Mouse (Mus musculus) forebrain, embryonic 15.5 days (tissue): ENCODE data around the gene Fam181b. TPM values are rescaled to one million over a fixed set of nuclear protein-coding genes. Genes with fewer than 3 reads are reported as not detected.
A peak's percentile ranks its signal among the peaks of the same experiment; 100 is the strongest.

Source experiments
- ATAC-seq: fragments of 200-750 bp; cut with Nextera tagmentation; replicated peaks from 2 replicates; pipeline ENCODE4 v1.8.0; 2017; ENCODE audit warnings: mild to moderate bottlenecking, moderate TSS enrichment, moderate library complexity
- H3K27ac ChIP-seq: fragments of 300-500 bp; sonication (generic); replicated peaks from 2 replicates; pipeline ENCODE4 v1.5.1; 2015; ENCODE audit warnings: mild to moderate bottlenecking, inconsistent platforms
- H3K27me3 ChIP-seq: fragments of 300-500 bp; sonication (generic); 2 replicates; pipeline ENCODE4 v1.6.1; 2015; ENCODE audit warnings: inconsistent platforms
- H3K36me3 ChIP-seq: fragments of 300-500 bp; sonication (generic); 2 replicates; pipeline ENCODE4 v1.6.1; 2015; ENCODE audit warnings: mild to moderate bottlenecking, inconsistent platforms
- H3K4me1 ChIP-seq: fragments of 300-500 bp; sonication (generic); 2 replicates; pipeline ENCODE4 v1.6.1; 2015; ENCODE audit warnings: inconsistent platforms
- H3K4me2 ChIP-seq: fragments of 300-500 bp; sonication (generic); replicated peaks from 2 replicates; pipeline ENCODE4 v1.6.1; 2015; ENCODE audit warnings: mild to moderate bottlenecking, inconsistent platforms
- H3K4me3 ChIP-seq: fragments of 300-500 bp; sonication (generic); 2 replicates; pipeline ENCODE4 v1.5.1; 2015; ENCODE audit warnings: mild to moderate bottlenecking, inconsistent platforms
- H3K9ac ChIP-seq: fragments of 300-500 bp; sonication (generic); replicated peaks from 2 replicates; pipeline ENCODE4 v1.6.1; 2015; ENCODE audit warnings: mild to moderate bottlenecking, inconsistent platforms
- H3K9me3 ChIP-seq: fragments of 300-500 bp; sonication (generic); 2 replicates; pipeline ENCODE4 v1.6.1; 2016; ENCODE audit warnings: inconsistent platforms
- WGBS: fragments of 180-500 bp; shearing (Covaris S2); methylation state at CpG from one replicate; pipeline ENCODE4 v1.1.7; 2015; ENCODE audit warnings: mixed read lengths; 5-methylcytosine and 5-hydroxymethylcytosine counted together
- polyA plus RNA-seq: library from polyadenylated mRNA; unstranded; fragments of >200 nt; fragmentation: Nextera tagmentation; extraction: Ambion mirVana; gene quantifications from 2 replicates; pipeline ENCODE4 v1.2.1, GENCODE M21; 2015

Fam181b gene
- polyA plus RNA-seq, 1 experiment from 2014 or later, result 33.6 TPM

DNA sequence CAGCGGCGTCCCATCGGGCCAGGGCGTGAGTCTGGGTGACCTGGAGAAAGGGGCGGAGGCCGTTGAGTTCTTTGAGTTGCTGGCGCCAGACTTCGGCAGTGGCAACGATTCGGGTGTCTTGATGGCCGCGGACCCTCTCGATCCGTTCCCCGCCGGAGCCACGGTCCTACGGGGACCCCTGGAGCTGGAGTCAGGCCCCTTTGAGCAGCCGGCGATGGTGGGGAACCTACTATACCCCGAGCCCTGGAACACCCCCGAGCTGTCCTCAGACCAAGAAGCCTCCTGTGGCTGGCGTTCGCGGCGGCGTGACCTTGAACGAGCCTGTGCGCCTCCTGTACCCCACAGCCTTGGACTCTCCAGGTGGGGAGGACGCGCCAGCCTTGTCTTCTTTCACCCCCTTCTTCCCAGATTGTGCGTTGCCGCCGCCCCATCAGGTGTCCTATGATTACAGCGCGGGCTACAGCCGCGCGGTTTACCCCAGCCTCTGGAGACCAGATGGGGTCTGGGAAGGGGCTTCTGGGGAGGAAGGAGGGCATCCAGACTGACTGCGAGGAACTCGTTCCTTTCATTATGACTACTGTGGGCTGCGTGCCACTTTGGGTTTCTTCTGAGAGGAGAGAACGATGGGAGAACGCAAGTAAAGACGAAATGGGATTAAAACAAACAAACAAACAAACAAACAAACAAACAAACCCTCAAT lies 1.2 kb downstream of the Fam181b start:
- peak overlapping the region; percentile 87 for H3K9ac ChIP-seq
- peak overlapping the region; percentile 86 for H3K4me3 ChIP-seq
- peak; percentile 10 for ATAC-seq
- H3K4me1 ChIP-seq, result peaks cover 37% of the 10 kb centered on the region
- WGBS, result under 1% methylated on average over 45 of the region's 45 CpGs
- H3K27ac ChIP-seq, result peak overlapping the region; percentile 86
- peak overlapping the region; percentile 79 for H3K4me2 ChIP-seq
- no peaks in the 10 kb centered on the region for H3K36me3 ChIP-seq
- no peaks in the 10 kb centered on the region for H3K27me3 ChIP-seq
- H3K9me3 ChIP-seq, result no peaks in the 10 kb centered on the region

- no peaks in the 10 kb centered on the region for H3K9me3 ChIP-seq
- peak; percentile 89 for ATAC-seq
- no peaks in the 10 kb centered on the region for H3K27me3 ChIP-seq
- WGBS, result 2% methylated on average over 11 of the region's 11 CpGs
- no peak overlapping the region; the same call in 1 of the 2 replicates for H3K9ac ChIP-seq
- H3K4me2 ChIP-seq, result peak overlapping the region; percentile 41
- H3K4me3 ChIP-seq, result peak overlapping the region; percentile 18
- H3K27ac ChIP-seq, result peak overlapping the region; percentile 61
- no peaks in the 10 kb centered on the region for H3K36me3 ChIP-seq
- peaks cover 24% of the 10 kb centered on the region for H3K4me1 ChIP-seq
Measured at GRCm38 (mm10) chr7:93093371-93094058, 13.8 kb downstream of the Fam181b start.

DNA sequence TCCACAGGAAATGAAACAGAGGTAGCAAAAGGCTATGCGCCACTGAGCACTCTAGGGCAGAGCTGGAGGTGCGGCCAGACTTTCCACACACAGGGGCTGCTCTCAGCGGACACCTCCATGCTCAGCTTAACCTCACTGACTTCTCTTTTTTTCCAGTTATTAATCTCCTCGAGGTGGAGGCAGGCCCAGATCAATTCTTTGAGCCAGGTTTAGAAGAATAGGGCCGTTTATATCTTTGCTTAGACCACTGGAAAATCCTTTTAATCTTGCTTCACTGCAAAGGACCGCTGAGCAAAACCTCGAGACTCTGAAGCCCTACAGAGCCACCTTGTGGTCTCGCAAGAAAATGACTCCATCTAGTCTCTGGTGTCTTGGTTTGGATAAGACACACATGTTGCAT lies 15.8 kb downstream of the Fam181b start:
- no peaks in the 10 kb centered on the region for H3K36me3 ChIP-seq
- ATAC-seq, result peak; percentile 79
- H3K27me3 ChIP-seq, result no peaks in the 10 kb centered on the region
- H3K4me2 ChIP-seq, result peak overlapping the region; percentile 35
- H3K9me3 ChIP-seq, result no peaks in the 10 kb centered on the region
- 2% methylated on average over 8 of the region's 8 CpGs for WGBS
- peak overlapping the region; percentile 25 for H3K4me3 ChIP-seq
- peaks cover 24% of the 10 kb centered on the region for H3K4me1 ChIP-seq
- no peak overlapping the region for H3K27ac ChIP-seq
- no peak overlapping the region for H3K9ac ChIP-seq

DNA sequence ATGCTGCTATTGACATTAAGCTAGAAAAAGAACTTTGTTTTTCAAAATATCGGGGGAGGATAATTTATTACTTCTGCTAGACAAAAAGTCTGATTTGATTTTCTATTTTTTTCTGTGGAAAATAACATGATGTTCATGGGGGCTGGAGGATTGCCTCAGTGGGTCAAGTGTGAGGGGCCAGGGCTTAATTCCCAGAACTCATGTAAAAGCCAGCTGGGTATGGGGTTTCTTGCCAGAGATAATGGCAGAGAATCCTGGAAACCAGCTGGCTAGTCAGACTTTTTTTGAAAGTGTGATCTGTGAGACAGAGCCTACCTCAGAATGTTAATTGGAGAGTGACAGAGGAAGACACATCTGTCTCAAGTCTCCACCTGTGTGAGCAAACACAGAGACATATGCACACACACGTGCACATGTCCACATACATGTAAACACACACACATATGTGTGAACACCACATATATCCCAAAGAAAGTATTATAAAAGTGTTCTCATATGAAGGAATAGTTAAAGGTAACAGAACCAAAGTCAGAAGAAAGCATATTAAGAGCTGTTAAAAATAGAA lies 25.2 kb downstream of the Fam181b start:
- Histone ChIP-seq H3K27ac (no peak overlapping the region; the same call in 1 of the 2 replicates), H3K9me3 (no peaks in the 10 kb centered on the region), H3K36me3 (no peaks in the 10 kb centered on the region), H3K4me1 (no peaks in the 10 kb centered on the region), H3K4me2 (no peak overlapping the region), H3K4me3 (no peak overlapping the region), H3K9ac (no peak overlapping the region), H3K27me3 (no peaks in the 10 kb centered on the region)
- ATAC-seq, result peak; percentile 55; the same call in 1 of the 2 replicates
- WGBS, result 80% methylated on average over 2 of the region's 2 CpGs

GRCm38 (mm10) chr7:93110370-93110965 lies 30.8 kb downstream of the Fam181b start:
- H3K27me3 ChIP-seq, result no peaks in the 10 kb centered on the region
- H3K4me1 ChIP-seq, result no peaks in the 10 kb centered on the region
- no peak overlapping the region for H3K4me2 ChIP-seq
- H3K27ac ChIP-seq, result no peak overlapping the region
- no peaks in the 10 kb centered on the region for H3K9me3 ChIP-seq
- no peaks in the 10 kb centered on the region for H3K36me3 ChIP-seq
- no peak overlapping the region for H3K4me3 ChIP-seq
- WGBS, result 54% methylated on average over 2 of the region's 2 CpGs
- ATAC-seq, result 0 out of 2 replicates have a peak, but pooled peaks have one; percentile 51
- no peak overlapping the region for H3K9ac ChIP-seq

- H3K27me3 ChIP-seq, result no peaks in the 10 kb centered on the region
- WGBS, result 79% methylated on average over 6 of the region's 6 CpGs
- no peaks in the 10 kb centered on the region for H3K9me3 ChIP-seq
- no peaks in the 10 kb centered on the region for H3K4me1 ChIP-seq
- H3K36me3 ChIP-seq, result no peaks in the 10 kb centered on the region
- H3K4me2 ChIP-seq, result no peak overlapping the region
- no peak overlapping the region for H3K4me3 ChIP-seq
- no peak overlapping the region for H3K27ac ChIP-seq
- ATAC-seq, result no peak
- no peak overlapping the region for H3K9ac ChIP-seq
Measured at GRCm38 (mm10) chr7:93111056-93111455, 31.4 kb downstream of the Fam181b start.

- WGBS, result 58% methylated on average over 1 of the region's 1 CpGs
- Histone ChIP-seq H3K36me3 (no peaks in the 10 kb centered on the region), H3K9ac (no peak overlapping the region), H3K4me3 (no peak overlapping the region), H3K27me3 (no peaks in the 10 kb centered on the region), H3K4me2 (no peak overlapping the region), H3K27ac (no peak overlapping the region), H3K9me3 (no peaks in the 10 kb centered on the region), H3K4me1 (no peaks in the 10 kb centered on the region)
- ATAC-seq, result no peak
Measured at GRCm38 (mm10) chr7:93117561-93117960, 37.9 kb downstream of the Fam181b start.

DNA sequence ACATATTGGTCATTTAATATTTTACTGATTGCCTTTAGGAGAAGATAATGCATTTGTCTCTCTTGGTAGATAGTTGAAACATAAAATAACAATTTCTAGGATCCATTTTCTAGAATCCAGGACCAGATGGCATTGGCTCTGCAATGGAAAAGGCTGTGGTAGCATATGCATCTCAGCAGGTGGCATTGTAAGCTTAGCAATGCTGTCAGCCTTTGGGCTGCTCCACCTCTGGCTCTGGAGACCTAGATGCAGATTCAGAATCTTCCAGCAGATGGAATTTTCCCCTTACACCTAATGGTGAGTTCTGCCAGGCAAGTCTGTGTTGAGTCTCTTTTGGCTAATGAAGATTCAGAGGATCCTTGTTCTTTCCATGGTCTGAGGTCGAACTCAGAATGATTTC lies 44.3 kb downstream of the Fam181b start:
- Histone ChIP-seq H3K27me3 (no peaks in the 10 kb centered on the region), H3K27ac (no peak overlapping the region), H3K9ac (no peak overlapping the region), H3K9me3 (no peaks in the 10 kb centered on the region), H3K4me1 (no peaks in the 10 kb centered on the region), H3K36me3 (no peaks in the 10 kb centered on the region), H3K4me3 (no peak overlapping the region), H3K4me2 (no peak overlapping the region)
- no peak for ATAC-seq
- 79% methylated on average over 1 of the region's 1 CpGs for WGBS

Other genes starting within 250 kb of the Fam181b start
- 7.5 and 9.3 TPM in 2 replicates for gene Ddias, start 205.6 kb upstream of the Fam181b start, polyA plus RNA-seq
- gene Prcp, start 205.4 kb upstream of the Fam181b start, polyA plus RNA-seq, result 16.6 and 17.4 TPM in 2 replicates